Mouse (Mus musculus) limb, embryonic 12.5 days (tissue): ENCODE data around the gene Dusp6. TPM values are rescaled to one million over a fixed set of nuclear protein-coding genes. Genes with fewer than 3 reads are reported as not detected.

ENCODE experiments used
- ATAC-seq: fragments of 200-750 bp; cut with Nextera tagmentation; 2 replicates; pipeline ENCODE4 v1.8.0; 2017; ENCODE audit warnings: low read depth, moderate TSS enrichment; ENCODE audit not compliant: insufficient number of reproducible peaks, insufficient read depth, low FRiP score, low TSS enrichment
- H3K27ac ChIP-seq: fragments of 300-500 bp; sonication (generic); 2 replicates; pipeline ENCODE4 v1.5.1; 2016; ENCODE audit warnings: mild to moderate bottlenecking, moderate library complexity
- H3K27me3 ChIP-seq: fragments of 300-500 bp; sonication (generic); 2 replicates; pipeline ENCODE4 v1.6.1; 2016; ENCODE audit warnings: mild to moderate bottlenecking, moderate library complexity
- H3K36me3 ChIP-seq: fragments of 300-500 bp; sonication (generic); 2 replicates; pipeline ENCODE4 v1.6.1; 2016; ENCODE audit warnings: mild to moderate bottlenecking, moderate library complexity
- H3K4me1 ChIP-seq: fragments of 300-500 bp; sonication (generic); replicated peaks from 2 replicates; pipeline ENCODE4 v1.6.1; 2016
- H3K4me2 ChIP-seq: fragments of 300-500 bp; sonication (generic); 2 replicates; pipeline ENCODE4 v1.6.1; 2016; ENCODE audit warnings: mild to moderate bottlenecking, moderate library complexity
- H3K4me3 ChIP-seq: fragments of 300-500 bp; sonication (generic); replicated peaks from 2 replicates; pipeline ENCODE4 v1.5.1; 2016; ENCODE audit warnings: mild to moderate bottlenecking
- H3K9ac ChIP-seq: fragments of 300-500 bp; sonication (generic); replicated peaks from 2 replicates; pipeline ENCODE4 v1.6.1; 2016; ENCODE audit warnings: mild to moderate bottlenecking, moderate library complexity
- H3K9me3 ChIP-seq: fragments of 300-500 bp; sonication (generic); 2 replicates; pipeline ENCODE4 v1.6.1; 2016; ENCODE audit warnings: mild to moderate bottlenecking, moderate library complexity
- WGBS: fragments of 180-500 bp; shearing (Covaris S2); methylation state at CpG from one replicate; pipeline ENCODE4 v1.1.7; 2016; 5-methylcytosine and 5-hydroxymethylcytosine counted together
- polyA plus RNA-seq: library from polyadenylated mRNA; unstranded; fragments of >200 nt; fragmentation: Nextera tagmentation; extraction: Ambion mirVana; gene quantifications from 2 replicates; pipeline ENCODE4 v1.2.1, GENCODE M21; 2016

Gene Dusp6
- polyA plus RNA-seq, 1 experiment from 2014 or later = 117 TPM

GRCm38 (mm10) chr10:99250874-99251281 lies 12.2 kb upstream of the Dusp6 start:
- no peaks in the 10 kb centered on the region for H3K27me3 ChIP-seq
- WGBS = 79% methylated on average over 11 of the region's 11 CpGs
- H3K27ac ChIP-seq = no peak overlapping the region
- no peak overlapping the region for H3K4me2 ChIP-seq
- no peaks in the 10 kb centered on the region for H3K9me3 ChIP-seq
- H3K36me3 ChIP-seq = no peaks in the 10 kb centered on the region
- ATAC-seq = no peak
- H3K4me1 ChIP-seq = no peaks in the 10 kb centered on the region
- no peak overlapping the region for H3K9ac ChIP-seq
- H3K4me3 ChIP-seq = no peak overlapping the region

- H3K9me3 ChIP-seq = no peaks in the 10 kb centered on the region
- H3K9ac ChIP-seq = no peak overlapping the region
- no peaks in the 10 kb centered on the region for H3K27me3 ChIP-seq
- H3K36me3 ChIP-seq = no peaks in the 10 kb centered on the region
- H3K4me2 ChIP-seq = no peak overlapping the region
- no peak overlapping the region for H3K4me3 ChIP-seq
- ATAC-seq = no peak
- no peak overlapping the region for H3K27ac ChIP-seq
- H3K4me1 ChIP-seq = no peaks in the 10 kb centered on the region
- 91% methylated on average over 2 of the region's 2 CpGs for WGBS
Measured at GRCm38 (mm10) chr10:99253412-99253811, 9.6 kb upstream of the Dusp6 start.

DNA sequence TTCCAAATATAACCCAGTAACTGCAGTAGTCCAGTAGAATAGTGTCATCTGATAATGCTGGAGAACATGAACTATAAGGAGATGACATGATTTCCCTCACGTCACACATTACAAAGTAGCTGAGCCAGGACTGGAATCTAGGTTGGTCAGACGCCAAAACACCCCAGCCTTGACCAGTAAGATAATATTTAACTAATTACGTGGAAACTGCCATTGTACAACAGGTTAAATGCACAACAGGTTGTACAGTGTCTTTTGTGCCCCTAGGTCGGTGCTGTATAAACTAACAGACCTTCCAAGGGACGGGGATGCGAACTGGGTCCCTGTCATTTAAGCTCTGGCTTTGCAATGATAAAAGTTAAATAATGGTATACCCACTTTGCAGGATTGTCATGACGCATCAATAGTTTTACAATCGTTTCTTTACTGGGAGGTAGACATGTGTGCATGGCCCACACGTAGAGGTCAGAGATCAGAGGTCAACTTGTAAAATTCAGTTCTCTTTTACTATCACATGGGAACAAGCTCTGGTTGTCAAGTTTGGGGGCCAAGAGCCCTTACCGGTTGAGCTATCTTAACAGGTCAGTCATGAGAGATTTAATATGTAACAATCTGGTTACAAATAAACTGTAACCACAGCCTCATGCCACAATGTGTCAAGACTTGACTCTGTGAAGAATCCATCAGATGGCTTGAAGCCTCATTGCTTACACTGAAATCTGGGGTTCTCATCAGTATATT lies 7.0 kb upstream of the Dusp6 start:
- no peaks in the 10 kb centered on the region for H3K36me3 ChIP-seq
- H3K4me2 ChIP-seq = no peak overlapping the region
- no peaks in the 10 kb centered on the region for H3K9me3 ChIP-seq
- H3K27me3 ChIP-seq = no peaks in the 10 kb centered on the region
- H3K9ac ChIP-seq = no peak overlapping the region
- WGBS = 73% methylated on average over 10 of the region's 10 CpGs
- no peak overlapping the region for H3K4me3 ChIP-seq
- no peak overlapping the region for H3K27ac ChIP-seq
- ATAC-seq = no peak
- peaks cover 12% of the 10 kb centered on the region; the same call in 1 of the 2 replicates for H3K4me1 ChIP-seq

- Histone ChIP-seq H3K9ac (no peak overlapping the region), H3K36me3 (no peaks in the 10 kb centered on the region), H3K4me3 (no peak overlapping the region), H3K27me3 (no peaks in the 10 kb centered on the region), H3K4me2 (no peak overlapping the region), H3K9me3 (no peaks in the 10 kb centered on the region), H3K27ac (no peak overlapping the region), H3K4me1 (peaks cover 12% of the 10 kb centered on the region; the same call in 1 of the 2 replicates)
- ATAC-seq = no peak
- WGBS = 80% methylated on average over 5 of the region's 5 CpGs
Measured at GRCm38 (mm10) chr10:99257531-99257930, 5.5 kb upstream of the Dusp6 start.

GRCm38 (mm10) chr10:99259840-99260239 lies 3.2 kb upstream of the Dusp6 start:
- 78% methylated on average over 8 of the region's 8 CpGs for WGBS
- peaks cover 12% of the 10 kb centered on the region; the same call in 1 of the 2 replicates for H3K4me1 ChIP-seq
- H3K36me3 ChIP-seq = no peaks in the 10 kb centered on the region
- H3K9ac ChIP-seq = no peak overlapping the region
- no peak overlapping the region for H3K4me3 ChIP-seq
- no peak overlapping the region for H3K4me2 ChIP-seq
- H3K27ac ChIP-seq = no peak overlapping the region
- H3K27me3 ChIP-seq = no peaks in the 10 kb centered on the region
- no peak for ATAC-seq
- H3K9me3 ChIP-seq = no peaks in the 10 kb centered on the region

DNA sequence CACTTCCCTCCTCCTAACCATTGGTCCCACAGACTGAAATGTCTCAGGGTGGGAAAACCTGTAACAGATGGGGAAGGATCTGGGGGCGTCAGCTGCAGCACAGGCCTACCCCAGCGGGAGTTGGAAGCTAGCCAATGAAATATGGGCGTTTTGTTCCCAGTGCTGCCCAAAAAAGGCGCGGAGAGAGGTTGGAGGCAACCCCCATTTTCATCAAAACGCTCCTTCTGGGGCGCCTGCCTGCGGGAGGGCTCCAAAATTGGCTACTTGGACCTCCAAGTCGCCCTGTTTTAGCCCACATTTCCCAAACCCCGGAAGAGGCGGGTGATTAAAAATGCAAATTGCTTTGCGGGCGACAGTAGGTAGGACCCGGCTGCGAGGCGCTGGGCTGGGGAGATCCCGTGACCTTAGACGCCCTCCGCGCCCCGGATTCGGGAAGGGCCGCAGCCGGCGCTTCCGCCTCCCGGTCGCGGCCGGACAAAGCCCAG lies 1.8 kb upstream of the Dusp6 start:
- H3K36me3 ChIP-seq = peaks cover 4% of the 10 kb centered on the region
- ATAC-seq = no peak; the same call in 1 of the 2 replicates
- H3K4me1 ChIP-seq = peaks cover 21% of the 10 kb centered on the region
- 0% methylated on average over 30 of the region's 30 CpGs for WGBS
- H3K27me3 ChIP-seq = no peaks in the 10 kb centered on the region
- H3K4me3 ChIP-seq = peak overlapping the region; percentile 83
- peak overlapping the region; percentile 99 for H3K27ac ChIP-seq
- H3K9me3 ChIP-seq = no peaks in the 10 kb centered on the region
- peak overlapping the region; percentile 88 for H3K4me2 ChIP-seq
- peak overlapping the region; percentile 98 for H3K9ac ChIP-seq

DNA sequence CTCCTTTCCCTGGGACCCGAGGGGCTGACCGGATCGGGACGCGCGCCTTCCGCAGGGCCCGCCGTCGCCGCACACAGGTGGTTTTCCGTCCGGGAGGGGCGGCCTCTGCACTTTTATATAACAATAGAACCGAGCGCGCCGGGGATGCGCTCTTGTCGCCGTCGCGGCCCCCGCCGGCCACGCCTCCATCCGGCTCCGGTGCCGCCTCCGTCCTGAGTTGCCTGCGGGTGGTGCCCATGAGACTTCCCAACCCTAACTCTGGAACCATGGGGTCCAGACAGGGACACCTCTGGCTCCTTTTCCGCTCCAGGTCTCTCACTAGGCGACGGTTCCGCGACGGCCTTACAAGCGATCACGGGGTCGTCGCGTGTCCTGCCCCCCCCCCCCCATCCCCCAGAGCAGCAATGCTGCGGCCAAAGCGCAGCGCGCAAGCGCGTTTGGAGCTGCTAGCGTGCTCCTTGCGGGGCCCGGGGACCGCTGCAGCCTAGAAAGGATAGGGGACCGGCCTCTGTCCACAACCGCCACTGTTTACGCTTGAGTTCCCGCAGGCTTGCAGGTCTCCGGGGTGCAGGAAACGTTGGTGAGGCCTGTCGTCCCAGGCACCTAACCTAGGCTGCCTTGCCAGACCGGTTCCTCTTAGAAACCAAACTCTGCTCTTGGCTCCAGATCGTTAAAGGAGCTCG lies 1.3 kb upstream of the Dusp6 start:
- peak overlapping the region; percentile 83 for H3K4me3 ChIP-seq
- H3K4me2 ChIP-seq = peak overlapping the region; percentile 88
- H3K27ac ChIP-seq = peak overlapping the region; percentile 99
- peaks cover 24% of the 10 kb centered on the region for H3K4me1 ChIP-seq
- peaks cover 7% of the 10 kb centered on the region for H3K36me3 ChIP-seq
- peak overlapping the region; percentile 98 for H3K9ac ChIP-seq
- no peaks in the 10 kb centered on the region for H3K9me3 ChIP-seq
- peak; percentile 32 for ATAC-seq
- under 1% methylated on average over 62 of the region's 62 CpGs for WGBS
- no peaks in the 10 kb centered on the region for H3K27me3 ChIP-seq

DNA sequence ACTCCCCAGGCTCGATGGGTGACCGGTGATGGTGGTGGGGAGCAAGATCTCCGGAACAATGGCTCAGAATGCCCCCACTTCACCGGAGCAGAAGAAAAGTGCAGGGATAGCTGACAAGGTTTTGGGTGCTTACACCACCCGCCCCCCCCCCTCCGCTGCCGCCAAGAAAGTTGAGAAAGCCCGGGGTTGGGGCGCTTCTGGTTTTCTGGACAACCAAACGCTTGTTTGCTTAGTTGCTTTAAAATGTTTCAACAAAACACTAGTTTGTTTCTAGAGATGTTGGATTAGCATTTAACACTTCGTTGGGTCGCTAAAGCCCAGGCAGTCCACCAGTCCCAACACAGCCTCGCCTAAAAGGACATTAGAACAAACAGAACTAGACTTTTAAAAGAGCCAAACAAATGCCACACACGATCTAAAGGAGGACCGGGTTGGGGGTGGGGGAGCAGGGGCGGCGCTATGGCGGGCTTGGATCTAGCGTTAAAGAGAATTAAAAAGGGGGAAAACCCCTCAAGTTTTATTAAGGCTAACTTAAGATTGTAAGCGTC lies 638 bp upstream of the Dusp6 start:
- Histone ChIP-seq H3K9me3 (no peaks in the 10 kb centered on the region), H3K27ac (peak overlapping the region; percentile 99), H3K9ac (peak overlapping the region; percentile 98), H3K27me3 (no peaks in the 10 kb centered on the region), H3K36me3 (peaks cover 7% of the 10 kb centered on the region), H3K4me1 (peaks cover 24% of the 10 kb centered on the region), H3K4me2 (peak overlapping the region; percentile 88), H3K4me3 (peak overlapping the region; percentile 83)
- peak; percentile 13; the same call in 1 of the 2 replicates for ATAC-seq
- WGBS = under 1% methylated on average over 20 of the region's 20 CpGs

GRCm38 (mm10) chr10:99263419-99264221 lies 589 bp downstream of the Dusp6 start:
- H3K27me3 ChIP-seq = no peaks in the 10 kb centered on the region
- H3K4me1 ChIP-seq = peaks cover 35% of the 10 kb centered on the region
- H3K9ac ChIP-seq = peak overlapping the region; percentile 98
- peak overlapping the region; percentile 99 for H3K27ac ChIP-seq
- peaks cover 7% of the 10 kb centered on the region for H3K36me3 ChIP-seq
- under 1% methylated on average over 66 of the region's 66 CpGs for WGBS
- peak; percentile 30 for ATAC-seq
- H3K4me3 ChIP-seq = peak overlapping the region; percentile 83
- H3K9me3 ChIP-seq = no peaks in the 10 kb centered on the region
- peak overlapping the region; percentile 88 for H3K4me2 ChIP-seq

- no peaks in the 10 kb centered on the region for H3K27me3 ChIP-seq
- H3K9ac ChIP-seq = peak overlapping the region; percentile 98
- H3K36me3 ChIP-seq = peaks cover 7% of the 10 kb centered on the region
- no peaks in the 10 kb centered on the region for H3K9me3 ChIP-seq
- peaks cover 43% of the 10 kb centered on the region for H3K4me1 ChIP-seq
- under 1% methylated on average over 26 of the region's 26 CpGs for WGBS
- peak overlapping the region; percentile 88 for H3K4me2 ChIP-seq
- H3K4me3 ChIP-seq = peak overlapping the region; percentile 83
- ATAC-seq = no peak
- H3K27ac ChIP-seq = peak overlapping the region; percentile 99
Measured at GRCm38 (mm10) chr10:99264301-99265010, 1.4 kb downstream of the Dusp6 start.
